Mouse (Mus musculus) limb, embryonic 11.5 days (tissue): ENCODE data around the gene Siah1b. TPM values are rescaled to one million over a fixed set of nuclear protein-coding genes. Genes with fewer than 3 reads are reported as not detected.

Source experiments
- ATAC-seq: fragments of 200-750 bp; cut with Nextera tagmentation; 2 replicates; pipeline ENCODE4 v1.8.0; 2017; ENCODE audit warnings: low read depth; ENCODE audit not compliant: insufficient number of reproducible peaks, low FRiP score, low TSS enrichment
- DNase-seq: peaks from one replicate; pipeline ENCODE4 v3.0.0-alpha.2; 2015; ENCODE audit warnings: low spot score
- H3K27ac ChIP-seq: fragments of 300-500 bp; sonication (generic); replicated peaks from 2 replicates; pipeline ENCODE4 v1.5.1; 2014; ENCODE audit warnings: low read depth, mild to moderate bottlenecking, low read length
- H3K27me3 ChIP-seq: fragments of 300-500 bp; sonication (generic); 2 replicates; pipeline ENCODE4 v1.6.1; 2014; ENCODE audit warnings: mild to moderate bottlenecking, low read length, mixed read lengths; ENCODE audit not compliant: control insufficient read depth, insufficient read depth
- H3K36me3 ChIP-seq: fragments of 300-500 bp; sonication (generic); 2 replicates; pipeline ENCODE4 v1.6.1; 2014; ENCODE audit warnings: mild to moderate bottlenecking, low read length, moderate library complexity, mixed read lengths; ENCODE audit not compliant: control insufficient read depth, insufficient read depth
- H3K4me1 ChIP-seq: fragments of 300-500 bp; sonication (generic); 2 replicates; pipeline ENCODE4 v1.6.1; 2014; ENCODE audit warnings: low read length, mixed read lengths; ENCODE audit not compliant: control insufficient read depth, insufficient read depth
- H3K4me2 ChIP-seq: fragments of 300-500 bp; sonication (generic); 2 replicates; pipeline ENCODE4 v1.6.1; 2014; ENCODE audit warnings: low read depth, mild to moderate bottlenecking, moderate library complexity; ENCODE audit not compliant: severe bottlenecking
- H3K4me3 ChIP-seq: fragments of 300-500 bp; sonication (generic); 2 replicates; pipeline ENCODE4 v1.5.1; 2014; ENCODE audit warnings: low read depth, low read length
- H3K9ac ChIP-seq: fragments of 300-500 bp; sonication (generic); 2 replicates; pipeline ENCODE4 v1.6.1; 2014; ENCODE audit warnings: mild to moderate bottlenecking, low read length
- H3K9me3 ChIP-seq: fragments of 300-500 bp; sonication (generic); 2 replicates; pipeline ENCODE4 v1.6.1; 2016; ENCODE audit warnings: low read length; ENCODE audit not compliant: control insufficient read depth
- WGBS: fragments of 180-500 bp; shearing (Covaris S2); extraction: QIAGEN DNeasy Blood & Tissue Kit; methylation state at CpG from one replicate; pipeline ENCODE4 v1.1.7; 2014; 5-methylcytosine and 5-hydroxymethylcytosine counted together
- polyA plus RNA-seq: library from polyadenylated mRNA; unstranded; fragments of >200 nt; fragmentation: Nextera tagmentation; extraction: Ambion mirVana; gene quantifications from 2 replicates; pipeline ENCODE4 v1.2.1, GENCODE M21; 2014

Gene Siah1b
- 43.4 and 46.8 TPM in 2 replicates for polyA plus RNA-seq

GRCm38 (mm10) chrX:164076040-164076775, at the start of gene Siah1b:
Siah1b (minus strand) TSS chrX:164076493.
- Histone ChIP-seq H3K9me3 (no peaks in the 10 kb centered on the region), H3K36me3 (no peaks in the 10 kb centered on the region), H3K27ac (no peak within 1 kb of the TSS; the same call in 1 of the 2 replicates), H3K27me3 (no peaks in the 10 kb centered on the region), H3K9ac (peak within 1 kb of the TSS; percentile 71), H3K4me1 (no peaks in the 10 kb centered on the region), H3K4me3 (peak within 1 kb of the TSS; percentile 56), H3K4me2 (peak within 1 kb of the TSS; percentile 53)
- DNase-seq: peak; percentile 89
- WGBS: 19% methylated on average over 49 of the region's 54 CpGs
- ATAC-seq: peak; percentile 98

- WGBS: 91% methylated on average over 3 of the region's 3 CpGs
- Histone ChIP-seq H3K27me3 (no peaks in the 10 kb centered on the region), H3K4me3 (no peak overlapping the region), H3K9ac (no peak overlapping the region), H3K27ac (no peak overlapping the region), H3K4me1 (no peaks in the 10 kb centered on the region), H3K4me2 (no peak overlapping the region), H3K36me3 (no peaks in the 10 kb centered on the region), H3K9me3 (no peaks in the 10 kb centered on the region)
- ATAC-seq: no peak
- no peak for DNase-seq
These were observed 47.6 kb upstream of the Siah1b start for GRCm38 (mm10) chrX:164123942-164124341.

- 89% methylated on average over 6 of the region's 6 CpGs for WGBS
- Histone ChIP-seq H3K9me3 (no peaks in the 10 kb centered on the region), H3K4me3 (no peak overlapping the region), H3K9ac (no peak overlapping the region), H3K4me1 (no peaks in the 10 kb centered on the region), H3K27me3 (0 out of 2 replicates have a peak, but pooled peaks cover 2% of the 10 kb centered on the region), H3K27ac (no peak overlapping the region), H3K4me2 (no peak overlapping the region), H3K36me3 (no peaks in the 10 kb centered on the region)
- no peak for ATAC-seq
- no peak for DNase-seq
These were observed 37.5 kb upstream of the Siah1b start for GRCm38 (mm10) chrX:164113744-164114143.

GRCm38 (mm10) chrX:164111146-164111545, 34.9 kb upstream of the Siah1b start:
- no peaks in the 10 kb centered on the region for H3K9me3 ChIP-seq
- no peak overlapping the region for H3K4me3 ChIP-seq
- H3K36me3 ChIP-seq: no peaks in the 10 kb centered on the region
- H3K4me1 ChIP-seq: no peaks in the 10 kb centered on the region
- ATAC-seq: no peak
- WGBS: 88% methylated on average over 3 of the region's 3 CpGs
- H3K27me3 ChIP-seq: 0 out of 2 replicates have a peak, but pooled peaks cover 2% of the 10 kb centered on the region
- no peak for DNase-seq
- no peak overlapping the region for H3K27ac ChIP-seq
- H3K9ac ChIP-seq: no peak overlapping the region
- no peak overlapping the region for H3K4me2 ChIP-seq

DNA sequence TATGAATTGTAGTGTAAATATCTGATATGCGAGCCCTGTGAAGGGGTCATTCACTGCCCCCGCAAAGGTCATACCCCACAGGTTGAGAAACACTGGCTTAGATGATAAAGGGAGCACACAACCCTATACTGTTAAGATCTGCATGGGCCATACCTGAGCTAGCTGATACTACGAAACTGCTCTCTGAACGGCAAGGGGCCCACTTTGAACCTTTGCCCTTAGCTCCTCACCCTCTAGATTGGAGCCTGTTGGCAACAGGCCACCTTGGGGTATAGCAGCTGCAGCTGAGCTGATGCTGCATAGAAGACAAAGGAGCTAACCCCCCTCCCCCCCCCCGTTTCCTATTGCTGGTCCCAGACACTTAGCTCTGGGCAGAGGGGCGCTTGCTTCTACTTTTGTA, 26.4 kb upstream of the Siah1b start:
- Histone ChIP-seq H3K4me1 (no peaks in the 10 kb centered on the region), H3K27me3 (no peaks in the 10 kb centered on the region), H3K9ac (no peak overlapping the region), H3K4me3 (no peak overlapping the region), H3K36me3 (no peaks in the 10 kb centered on the region), H3K27ac (no peak overlapping the region), H3K9me3 (no peaks in the 10 kb centered on the region), H3K4me2 (no peak overlapping the region)
- ATAC-seq: no peak
- 75% methylated on average over 6 of the region's 6 CpGs for WGBS
- no peak for DNase-seq

DNA sequence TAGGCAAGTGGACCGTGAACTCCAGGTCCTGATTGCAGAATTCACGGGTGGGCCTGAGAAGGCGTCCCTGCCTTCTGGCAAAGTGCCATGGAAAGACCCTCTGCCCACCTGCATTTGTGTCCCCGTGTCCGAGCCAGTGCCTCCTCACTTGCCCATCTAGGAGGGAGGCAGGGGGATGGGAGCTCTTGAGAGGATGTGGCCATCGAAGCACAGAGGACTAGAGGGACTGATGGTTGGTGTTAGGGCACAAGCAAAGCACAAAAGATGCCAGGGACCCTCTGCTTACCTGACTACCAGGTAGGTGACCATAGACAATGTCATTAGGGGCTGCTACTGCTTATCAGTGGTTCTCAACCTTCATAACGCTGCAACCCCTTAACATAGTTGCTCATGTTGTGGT, 25.9 kb upstream of the Siah1b start:
- ATAC-seq (no peak), DNase-seq (no peak)
- H3K4me3 ChIP-seq: no peak overlapping the region
- no peak overlapping the region for H3K4me2 ChIP-seq
- no peaks in the 10 kb centered on the region for H3K9me3 ChIP-seq
- 82% methylated on average over 7 of the region's 7 CpGs for WGBS
- H3K36me3 ChIP-seq: no peaks in the 10 kb centered on the region
- no peak overlapping the region for H3K9ac ChIP-seq
- H3K4me1 ChIP-seq: no peaks in the 10 kb centered on the region
- no peak overlapping the region for H3K27ac ChIP-seq
- no peaks in the 10 kb centered on the region for H3K27me3 ChIP-seq

GRCm38 (mm10) chrX:164101483-164101882, 25.2 kb upstream of the Siah1b start:
- H3K27me3 ChIP-seq: no peaks in the 10 kb centered on the region
- H3K9ac ChIP-seq: no peak overlapping the region
- no peak for DNase-seq

GRCm38 (mm10) chrX:164095838-164096237, 19.5 kb upstream of the Siah1b start:
- Histone ChIP-seq H3K4me3 (no peak overlapping the region), H3K4me1 (no peaks in the 10 kb centered on the region), H3K9ac (no peak overlapping the region), H3K9me3 (no peaks in the 10 kb centered on the region), H3K36me3 (no peaks in the 10 kb centered on the region), H3K27me3 (no peaks in the 10 kb centered on the region; the same call in 1 of the 2 replicates), H3K27ac (no peak overlapping the region), H3K4me2 (no peak overlapping the region)
- ATAC-seq (no peak), DNase-seq (no peak)
- WGBS: 76% methylated on average over 2 of the region's 2 CpGs

More at GRCm38 (mm10) chrX:164101483-164101882, 25.2 kb upstream of the Siah1b start:
- no peak for ATAC-seq
- Histone ChIP-seq H3K4me1 (no peaks in the 10 kb centered on the region), H3K4me3 (no peak overlapping the region), H3K27ac (no peak overlapping the region), H3K9me3 (no peaks in the 10 kb centered on the region), H3K4me2 (no peak overlapping the region), H3K36me3 (no peaks in the 10 kb centered on the region)
